Mouse (Mus musculus): ENCODE measurements around the gene Cep170b. TPM values are rescaled to one million over a fixed set of nuclear protein-coding genes. Genes with fewer than 3 reads are reported as not detected.
A peak's percentile ranks its signal among the peaks of the same experiment; 100 is the strongest.

Gene Cep170b
- total RNA-seq, 2 experiments from 2014 or later = 9.2 to 11.3 TPM

GRCm38 (mm10) chr12:112760154-112760926, 40.1 kb downstream of the Cep170b start, which contains the start of gene Pld4:
Pld4 (plus strand) TSS chr12:112760655.
- intact Hi-C loops (cut with DNase I) = no loop called here
- DNase-seq = no peak

GRCm38 (mm10) chr12:112761411-112761810, 41.2 kb downstream of the Cep170b start:
- DNase-seq = no peak
- intact Hi-C loops (cut with DNase I) = no loop called here

- intact Hi-C loops (cut with DNase I) = no loop called here
- DNase-seq = no peak
Measured at GRCm38 (mm10) chr12:112762018-112762417, 41.8 kb downstream of the Cep170b start.

- no peak for DNase-seq
- intact Hi-C loops (cut with DNase I) = no loop called here
Measured at GRCm38 (mm10) chr12:112763176-112763575, 42.9 kb downstream of the Cep170b start.

- no peak for DNase-seq
- intact Hi-C loops (cut with DNase I) = no loop called here
Measured at GRCm38 (mm10) chr12:112764141-112764540, 43.9 kb downstream of the Cep170b start.

GRCm38 (mm10) chr12:112764991-112765390, 44.7 kb downstream of the Cep170b start:
- no peak for DNase-seq
- intact Hi-C loops (cut with DNase I) = no loop called here

- no peak for DNase-seq
- intact Hi-C loops (cut with DNase I) = no loop called here
Measured at GRCm38 (mm10) chr12:112766586-112766985, 46.3 kb downstream of the Cep170b start.

GRCm38 (mm10) chr12:112767036-112767890, 47.0 kb downstream of the Cep170b start:
- intact Hi-C loops (cut with DNase I) = no loop called here
- DNase-seq = no peak

GRCm38 (mm10) chr12:112768166-112768565, 47.9 kb downstream of the Cep170b start:
- no peak for DNase-seq
- intact Hi-C loops (cut with DNase I) = no loop called here

- no peak for DNase-seq
- intact Hi-C loops (cut with DNase I) = no loop called here
Measured at GRCm38 (mm10) chr12:112769031-112769430, 48.8 kb downstream of the Cep170b start.

- intact Hi-C loops (cut with DNase I) = no loop called here
- no peak for DNase-seq
Measured at GRCm38 (mm10) chr12:112769751-112770150, 49.5 kb downstream of the Cep170b start.

GRCm38 (mm10) chr12:112770396-112770795, 50.1 kb downstream of the Cep170b start:
- no peak for DNase-seq

GRCm38 (mm10) chr12:112772306-112772705, 52.1 kb downstream of the Cep170b start:
- intact Hi-C loops (cut with DNase I) = no loop called here
- no peak for DNase-seq

More at GRCm38 (mm10) chr12:112770396-112770795, 50.1 kb downstream of the Cep170b start:
- intact Hi-C loops (cut with DNase I) = no loop called here

- DNase-seq = no peak
- intact Hi-C loops (cut with DNase I) = no loop called here
Measured at GRCm38 (mm10) chr12:112773366-112773765, 53.1 kb downstream of the Cep170b start.

- intact Hi-C loops (cut with DNase I) = no loop called here
- DNase-seq = no peak
Measured at GRCm38 (mm10) chr12:112774026-112774425, 53.8 kb downstream of the Cep170b start.

- intact Hi-C loops (cut with DNase I) = no loop called here
- no peak for DNase-seq
Measured at GRCm38 (mm10) chr12:112774481-112774880, 54.2 kb downstream of the Cep170b start.

GRCm38 (mm10) chr12:112791026-112791425, 70.8 kb downstream of the Cep170b start:
- DNase-seq = no peak
- intact Hi-C loops (cut with DNase I) = no loop called here

- peak; percentile 72 to 82 for DNase-seq
- intact Hi-C loops (cut with DNase I) = no loop called here
Measured at GRCm38 (mm10) chr12:112793601-112794355, 73.5 kb downstream of the Cep170b start.

- DNase-seq = no peak
- intact Hi-C loops (cut with DNase I) = no loop called here
Measured at GRCm38 (mm10) chr12:112794356-112794816, 74.1 kb downstream of the Cep170b start.

GRCm38 (mm10) chr12:112794998-112795397, 74.7 kb downstream of the Cep170b start:
- intact Hi-C loops (cut with DNase I) = no loop called here
- no peak for DNase-seq

Measured in heart, postnatal 36 days (tissue).